Mouse (Mus musculus) ES-Bruce4 (cell line): Measurements from ENCODE around the gene Ptk7. TPM values are rescaled to one million over a fixed set of nuclear protein-coding genes. Genes with fewer than 3 reads are reported as not detected.

ENCODE experiments used
- H3K27ac ChIP-seq: 2 replicates; pipeline ENCODE4 v1.5.1; 2012; ENCODE audit warnings: low read length, inconsistent platforms; ENCODE audit not compliant: insufficient read depth
- H3K27me3 ChIP-seq: 2 replicates; pipeline ENCODE4 v1.6.1; 2012; ENCODE audit warnings: mild to moderate bottlenecking, low read length, inconsistent platforms; ENCODE audit not compliant: control insufficient read depth, poor library complexity, insufficient read depth, severe bottlenecking
- H3K36me3 ChIP-seq: 2 replicates; pipeline ENCODE4 v1.6.1; 2012; ENCODE audit warnings: inconsistent platforms, mild to moderate bottlenecking, low read length, moderate library complexity; ENCODE audit not compliant: control insufficient read depth, poor library complexity, insufficient read depth, severe bottlenecking
- H3K4me1 ChIP-seq: one replicate; pipeline ENCODE4 v1.8.1; 2011; ENCODE audit warnings: low read length; ENCODE audit not compliant: control insufficient read depth, insufficient read depth
- H3K4me3 ChIP-seq: 2 replicates; pipeline ENCODE4 v1.5.1; 2011; ENCODE audit warnings: low read depth, mild to moderate bottlenecking, low read length
- H3K9ac ChIP-seq: 2 replicates; pipeline ENCODE4 v1.6.1; 2012; ENCODE audit warnings: low read depth, mild to moderate bottlenecking, inconsistent platforms; ENCODE audit not compliant: poor library complexity, severe bottlenecking
- H3K9me3 ChIP-seq: replicated peaks from 2 replicates; pipeline ENCODE4 v1.6.1; 2012; ENCODE audit warnings: mild to moderate bottlenecking, low read length, inconsistent platforms; ENCODE audit not compliant: control insufficient read depth, poor library complexity, insufficient read depth, severe bottlenecking
- CTCF ChIP-seq: IDR thresholded peaks from one replicate; pipeline ENCODE4 v1.8.1; 2011; ENCODE audit warnings: low read depth, low read length
- EP300 ChIP-seq: IDR thresholded peaks from 2 replicates; pipeline ENCODE4 v1.6.1; 2011; ENCODE audit warnings: low read depth, low read length; ENCODE audit not compliant: insufficient read depth
- POLR2A ChIP-seq: IDR thresholded peaks from one replicate; pipeline ENCODE4 v1.8.1; 2011; ENCODE audit warnings: low read length; ENCODE audit not compliant: insufficient read depth
- polyA plus RNA-seq: library from polyadenylated mRNA; stranded (reverse); fragments of >200 nt; gene quantifications from 2 replicates; pipeline ENCODE4 v1.2.4, GENCODE M21; 2011; ENCODE audit warnings: low read depth; ENCODE audit not compliant: missing spikeins, insufficient read depth, insufficient read length

The Ptk7 gene
- polyA plus RNA-seq, 1 experiment: 110 TPM

DNA sequence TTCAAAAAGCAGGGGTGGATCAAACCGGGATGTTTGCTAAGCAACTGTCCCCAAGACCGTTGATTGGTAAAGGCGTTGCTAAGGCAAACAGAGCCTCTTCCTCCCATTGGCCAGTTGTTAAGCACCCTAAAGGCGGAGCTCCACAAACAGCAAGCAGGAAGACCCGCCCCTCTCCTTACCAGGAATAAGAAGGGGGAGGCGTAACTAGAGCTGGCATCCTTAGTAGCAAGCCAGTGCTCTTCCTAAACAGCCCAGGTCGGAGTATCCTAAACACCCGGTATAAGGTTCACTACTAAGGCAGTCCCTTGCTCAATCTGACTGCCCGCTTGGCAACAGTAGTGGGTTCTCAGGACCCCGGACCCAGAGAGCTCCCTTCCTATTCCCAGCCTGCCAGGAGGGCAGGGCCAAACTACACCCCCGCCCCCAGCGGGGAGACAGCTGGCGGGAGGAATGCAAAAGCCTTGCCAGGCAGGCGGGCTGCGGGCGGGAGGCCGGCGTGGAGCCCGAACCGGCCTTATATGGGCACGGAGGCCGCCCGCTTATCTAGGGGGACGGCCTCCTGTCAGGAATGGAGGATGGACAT is 76.4 kb downstream of the Ptk7 start:
- Histone ChIP-seq H3K27ac (no peak overlapping the region), H3K9ac (no peak overlapping the region), H3K27me3 (no peaks in the 10 kb centered on the region), H3K4me3 (peak overlapping the region; percentile 46), H3K4me1 (peaks cover 7% of the 10 kb centered on the region), H3K36me3 (0 out of 2 replicates have a peak, but pooled peaks cover 4% of the 10 kb centered on the region), H3K9me3 (no peaks in the 10 kb centered on the region)
- peak; percentile 12 for TF ChIP-seq POLR2A
- TF ChIP-seq EP300: no peak

DNA sequence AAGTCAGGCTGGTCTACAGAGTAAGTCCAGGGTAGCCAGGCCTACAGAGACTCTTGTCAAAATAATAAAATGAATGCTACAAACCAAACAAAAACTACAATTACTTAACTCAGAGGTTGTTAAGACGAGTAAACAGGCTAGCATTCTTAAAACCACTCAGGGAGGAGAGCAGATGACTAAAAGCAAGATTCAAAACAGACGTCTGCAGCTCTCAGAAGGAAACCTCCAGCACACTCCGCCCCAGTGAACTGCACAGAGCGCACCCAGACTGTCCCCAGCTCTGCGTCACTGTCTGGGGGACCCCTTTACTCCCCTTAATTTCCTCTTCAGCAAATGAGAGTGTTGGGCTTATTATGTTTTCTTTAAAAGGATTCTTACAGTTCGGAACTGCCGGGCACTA is 77.2 kb downstream of the Ptk7 start:
- no peaks in the 10 kb centered on the region for H3K9me3 ChIP-seq
- no peak overlapping the region for H3K27ac ChIP-seq
- H3K36me3 ChIP-seq: 0 out of 2 replicates have a peak, but pooled peaks cover 4% of the 10 kb centered on the region
- H3K4me1 ChIP-seq: peaks cover 10% of the 10 kb centered on the region
- no peak overlapping the region for H3K9ac ChIP-seq
- H3K27me3 ChIP-seq: no peaks in the 10 kb centered on the region
- no peak for TF ChIP-seq POLR2A
- TF ChIP-seq EP300: no peak
- TF ChIP-seq CTCF: no peak
- H3K4me3 ChIP-seq: no peak overlapping the region

DNA sequence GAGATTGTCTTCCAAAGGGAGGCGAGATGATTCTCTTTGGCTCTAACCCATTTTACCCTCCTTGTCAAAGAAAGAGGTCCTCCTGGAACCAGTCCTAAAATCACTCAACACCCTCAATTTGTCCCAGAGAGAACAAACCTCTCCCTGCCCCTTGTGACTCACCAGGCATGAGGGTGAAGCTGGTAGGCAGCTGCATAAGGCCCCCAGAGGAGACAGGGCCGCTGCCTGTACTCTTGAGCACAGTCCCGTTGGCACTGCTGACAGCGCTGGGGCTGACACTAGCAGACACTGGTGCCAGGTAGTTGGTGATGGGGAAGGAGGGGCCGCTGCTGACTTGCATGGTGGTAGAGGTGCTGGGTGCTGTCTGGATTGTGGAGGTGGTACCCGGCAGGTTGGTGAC is 77.9 kb downstream of the Ptk7 start:
- Histone ChIP-seq H3K36me3 (0 out of 2 replicates have a peak, but pooled peaks cover 4% of the 10 kb centered on the region), H3K4me1 (peaks cover 10% of the 10 kb centered on the region), H3K4me3 (no peak overlapping the region), H3K9ac (no peak overlapping the region), H3K27ac (no peak overlapping the region), H3K27me3 (no peaks in the 10 kb centered on the region), H3K9me3 (no peaks in the 10 kb centered on the region)
- TF ChIP-seq EP300: no peak
- no peak for TF ChIP-seq CTCF
- TF ChIP-seq POLR2A: no peak

DNA sequence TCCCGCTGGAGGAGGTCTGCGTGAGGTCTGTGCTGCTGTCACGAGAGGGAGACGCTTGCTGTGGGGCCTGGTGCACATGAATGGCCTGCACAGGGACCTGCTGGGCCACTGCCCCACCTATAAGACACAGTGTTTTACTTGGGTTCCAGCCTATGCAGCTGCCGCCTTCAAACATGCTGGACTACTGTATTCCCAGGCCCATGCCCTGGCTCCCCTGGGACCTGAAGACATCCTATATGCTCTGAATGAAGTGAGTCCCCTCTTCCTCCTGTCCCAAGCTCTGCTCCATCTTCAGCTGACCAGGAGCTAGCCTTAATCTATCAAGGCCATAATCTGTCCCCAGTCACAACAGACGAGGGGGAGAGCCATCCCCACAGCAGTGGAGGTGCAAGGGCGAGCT is 78.4 kb downstream of the Ptk7 start:
- H3K36me3 ChIP-seq: 0 out of 2 replicates have a peak, but pooled peaks cover 4% of the 10 kb centered on the region
- no peak for TF ChIP-seq POLR2A
- no peak for TF ChIP-seq CTCF
- no peak for TF ChIP-seq EP300
- H3K27me3 ChIP-seq: no peaks in the 10 kb centered on the region
- H3K9ac ChIP-seq: no peak overlapping the region
- no peak overlapping the region for H3K4me3 ChIP-seq
- no peaks in the 10 kb centered on the region for H3K9me3 ChIP-seq
- no peak overlapping the region for H3K27ac ChIP-seq
- peaks cover 10% of the 10 kb centered on the region for H3K4me1 ChIP-seq

DNA sequence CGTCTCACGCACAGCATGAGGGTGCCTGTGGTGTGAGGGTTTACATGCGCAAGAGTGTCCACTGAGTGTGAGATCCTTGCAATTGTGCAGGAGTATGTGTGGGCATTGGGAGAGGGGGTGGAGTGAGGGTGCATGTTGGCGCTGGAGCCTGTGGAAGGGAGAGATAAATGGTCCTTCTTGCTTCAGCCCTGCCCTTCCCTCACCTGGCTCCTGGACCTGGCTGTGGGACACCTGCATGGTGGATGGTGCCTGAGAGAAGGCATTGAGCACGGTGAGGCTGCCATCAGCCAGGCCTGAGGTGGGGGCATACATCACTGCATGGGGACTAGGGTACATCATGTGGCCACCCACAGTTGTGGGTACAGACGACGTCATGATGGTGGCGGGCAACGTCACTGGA is 79.7 kb downstream of the Ptk7 start:
- Histone ChIP-seq H3K36me3 (0 out of 2 replicates have a peak, but pooled peaks cover 4% of the 10 kb centered on the region), H3K27ac (no peak overlapping the region), H3K9ac (no peak overlapping the region), H3K4me3 (no peak overlapping the region), H3K9me3 (no peaks in the 10 kb centered on the region), H3K27me3 (no peaks in the 10 kb centered on the region), H3K4me1 (peaks cover 10% of the 10 kb centered on the region)
- no peak for TF ChIP-seq POLR2A
- TF ChIP-seq EP300: no peak
- no peak for TF ChIP-seq CTCF

DNA sequence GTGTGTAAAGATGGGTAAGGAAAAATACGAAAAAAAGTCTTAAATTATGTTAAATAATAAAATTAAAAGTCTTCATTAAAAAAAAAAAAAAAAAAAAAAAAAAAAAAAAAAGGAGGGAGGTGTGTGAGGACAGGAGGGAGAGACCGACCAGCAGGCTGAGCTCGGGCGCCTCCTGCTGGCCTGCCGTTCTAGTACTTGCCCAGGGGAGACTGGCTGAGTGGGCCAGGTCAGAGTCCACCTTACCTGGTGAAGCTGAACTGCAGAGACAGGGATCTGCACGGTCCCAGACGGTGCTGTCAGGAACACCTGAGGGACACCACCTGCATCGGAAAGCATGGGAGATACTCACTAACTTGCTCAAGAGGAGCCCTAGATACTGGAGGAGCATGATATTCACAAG is 80.1 kb downstream of the Ptk7 start:
- H3K27ac ChIP-seq: no peak overlapping the region
- no peak overlapping the region for H3K9ac ChIP-seq
- TF ChIP-seq POLR2A (no peak), CTCF (peak; percentile 78)
- no peaks in the 10 kb centered on the region for H3K9me3 ChIP-seq
- no peak overlapping the region for H3K4me3 ChIP-seq
- no peaks in the 10 kb centered on the region for H3K27me3 ChIP-seq
- H3K36me3 ChIP-seq: 0 out of 2 replicates have a peak, but pooled peaks cover 4% of the 10 kb centered on the region
- peaks cover 10% of the 10 kb centered on the region for H3K4me1 ChIP-seq
